Mouse (Mus musculus) layer of hippocampus, postnatal 14 days (tissue): ENCODE data around the gene Ppargc1a. TPM values are rescaled to one million over a fixed set of nuclear protein-coding genes. Genes with fewer than 3 reads are reported as not detected.

ENCODE experiments used
- DNase-seq, 2 experiments: peaks; one replicate each; pipeline ENCODE4 v3.0.0; 2021 to 2022; ENCODE audit warnings: low spot score in 2 of 2, mixed read lengths in 1 of 2
- total RNA-seq, 2 experiments: library from RNA; stranded (reverse); gene quantifications; 2 replicates each; pipeline ENCODE4 v1.2.3; 2021

Gene Ppargc1a
- total RNA-seq, 2 experiments from 2014 or later, result 41.9 to 50.1 TPM

- no peak for DNase-seq
Measured at GRCm38 (mm10) chr5:51517440-51518187, 49.9 kb downstream of the Ppargc1a start.

GRCm38 (mm10) chr5:51504654-51505053, 62.9 kb downstream of the Ppargc1a start:
- DNase-seq, result no peak

GRCm38 (mm10) chr5:51497910-51498517, 69.5 kb downstream of the Ppargc1a start:
- no peak for DNase-seq

- peak; percentile 11 to 12 for DNase-seq
Measured at GRCm38 (mm10) chr5:51495446-51495845, 72.1 kb downstream of the Ppargc1a start.

- no peak for DNase-seq
Measured at GRCm38 (mm10) chr5:51494358-51494876, 73.1 kb downstream of the Ppargc1a start.

- no peak for DNase-seq
Measured at GRCm38 (mm10) chr5:51483768-51484167, 83.8 kb downstream of the Ppargc1a start.

- DNase-seq, result no peak
Measured at GRCm38 (mm10) chr5:51479859-51480258, 87.7 kb downstream of the Ppargc1a start.

GRCm38 (mm10) chr5:51479456-51479855, 88.1 kb downstream of the Ppargc1a start:
- DNase-seq, result no peak

GRCm38 (mm10) chr5:51478319-51478994, 89.1 kb downstream of the Ppargc1a start:
- DNase-seq, result no peak

GRCm38 (mm10) chr5:51477140-51477539, 90.4 kb downstream of the Ppargc1a start:
- DNase-seq, result no peak

- no peak for DNase-seq
Measured at GRCm38 (mm10) chr5:51475034-51475541, 92.4 kb downstream of the Ppargc1a start.

- no peak for DNase-seq
Measured at GRCm38 (mm10) chr5:51471614-51472013, 95.9 kb downstream of the Ppargc1a start.

GRCm38 (mm10) chr5:51466036-51466435, 101.5 kb downstream of the Ppargc1a start:
- DNase-seq, result no peak

- DNase-seq, result no peak
Measured at GRCm38 (mm10) chr5:51452033-51452432, 115.5 kb downstream of the Ppargc1a start.

GRCm38 (mm10) chr5:51447631-51448030, 119.9 kb downstream of the Ppargc1a start:
- no peak for DNase-seq

- no peak for DNase-seq
Measured at GRCm38 (mm10) chr5:51446299-51447090, 121.0 kb downstream of the Ppargc1a start.

- DNase-seq, result no peak
Measured at GRCm38 (mm10) chr5:51445726-51446125, 121.8 kb downstream of the Ppargc1a start.

GRCm38 (mm10) chr5:51439773-51440172, 127.8 kb downstream of the Ppargc1a start:
- DNase-seq, result no peak

- peak in 1 of 2 experiments; percentile 4 for DNase-seq
Measured at GRCm38 (mm10) chr5:51433905-51434304, 133.6 kb downstream of the Ppargc1a start.

GRCm38 (mm10) chr5:51432532-51432931, 135.0 kb downstream of the Ppargc1a start:
- no peak for DNase-seq

GRCm38 (mm10) chr5:51432031-51432430, 135.5 kb downstream of the Ppargc1a start:
- no peak for DNase-seq
